Mouse (Mus musculus): Measurements from ENCODE around the gene Pou3f1.
A peak's percentile ranks its signal among the peaks of the same experiment; 100 is the strongest.

Pou3f1 gene

DNA sequence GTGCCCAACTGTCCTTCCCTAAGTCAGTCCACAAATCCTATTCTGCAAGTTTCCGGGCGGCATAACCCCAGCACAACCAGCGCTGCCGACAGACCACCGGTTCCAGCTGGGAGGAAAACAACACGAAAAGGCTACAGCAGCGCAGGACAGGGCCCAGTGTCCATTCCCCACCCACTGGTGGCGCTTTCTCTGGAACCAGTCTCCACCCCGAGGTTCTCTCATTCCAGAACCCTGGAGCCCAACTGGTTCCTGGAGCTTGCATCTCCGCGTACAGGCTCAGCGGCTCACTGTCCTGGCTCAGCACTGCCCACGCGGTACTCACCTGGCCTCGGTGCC lies at the start of gene Pou3f1:
Gene Pou3f1, plus strand, starts transcription at position 290 of the 336 bp plus-strand sequence.
- DNase-seq (ENCODE audit: low spot score in 2 of 2): no peak

DNA sequence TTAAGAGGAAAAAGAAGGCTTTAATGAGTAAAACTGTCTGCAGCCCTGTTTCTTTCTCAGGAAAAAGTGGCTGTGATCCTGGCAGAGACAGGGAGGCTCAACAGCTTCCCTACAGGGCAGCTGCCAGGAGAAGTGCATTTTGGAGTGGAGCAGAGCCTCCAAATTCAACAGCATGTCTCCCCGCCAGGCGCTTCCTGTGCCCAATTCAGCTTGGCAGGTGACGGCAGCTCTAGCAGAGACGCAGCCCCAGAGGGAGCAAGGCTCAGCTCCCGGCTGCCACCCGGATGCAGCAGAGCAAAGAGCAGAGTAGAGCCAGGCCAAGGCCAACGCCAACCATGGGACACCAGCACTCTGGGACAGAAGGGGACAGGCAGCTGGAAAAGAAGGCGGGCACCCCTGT lies 49.4 kb upstream of the Pou3f1 start:
- DNase-seq (ENCODE audit: low spot score in 2 of 2): no peak

DNA sequence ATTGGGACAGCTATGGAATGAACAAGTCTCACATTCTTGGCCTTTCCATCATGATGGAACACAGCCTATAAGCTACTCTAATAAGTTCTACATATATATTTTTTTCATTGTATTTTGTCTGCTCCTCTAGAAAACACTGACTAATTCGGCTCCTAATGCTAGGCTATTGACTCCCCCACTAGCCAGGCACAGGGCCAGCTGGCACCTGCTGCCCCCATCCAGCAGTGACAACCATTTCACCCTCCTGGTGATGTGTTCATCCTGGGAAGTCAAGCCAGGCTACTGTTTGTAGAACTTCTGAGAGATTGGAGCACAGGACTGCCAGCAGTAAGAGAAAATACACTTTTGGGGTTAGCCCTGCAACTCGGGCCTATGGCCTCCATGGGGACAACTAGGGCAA lies 46.5 kb upstream of the Pou3f1 start:
- DNase-seq (ENCODE audit: low spot score in 2 of 2): no peak

DNA sequence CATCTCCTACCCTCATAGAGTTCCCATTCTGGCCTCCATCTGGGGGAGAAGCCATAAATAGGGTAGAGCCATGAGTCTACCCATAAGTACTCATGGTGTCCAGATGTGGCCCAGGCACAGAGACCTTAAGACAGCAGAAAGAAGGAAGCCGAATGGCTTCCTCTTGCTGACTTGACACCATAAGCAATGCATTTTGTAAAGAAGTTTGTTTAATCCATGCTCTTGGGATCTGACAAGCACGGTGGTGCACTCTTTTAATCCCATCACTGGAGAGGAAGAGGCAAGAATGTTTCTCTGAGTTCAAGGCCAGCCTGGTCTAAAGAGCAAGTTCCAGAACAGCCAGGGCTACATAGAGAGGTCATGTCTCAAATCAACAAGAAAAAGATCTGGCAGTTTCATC lies 45.9 kb upstream of the Pou3f1 start, which contains the start of gene 3100002H09Rik:
Gene 3100002H09Rik, minus strand, starts transcription at position 101 of the 400 bp plus-strand sequence.
- no peak for DNase-seq (ENCODE audit: low spot score in 2 of 2)

DNA sequence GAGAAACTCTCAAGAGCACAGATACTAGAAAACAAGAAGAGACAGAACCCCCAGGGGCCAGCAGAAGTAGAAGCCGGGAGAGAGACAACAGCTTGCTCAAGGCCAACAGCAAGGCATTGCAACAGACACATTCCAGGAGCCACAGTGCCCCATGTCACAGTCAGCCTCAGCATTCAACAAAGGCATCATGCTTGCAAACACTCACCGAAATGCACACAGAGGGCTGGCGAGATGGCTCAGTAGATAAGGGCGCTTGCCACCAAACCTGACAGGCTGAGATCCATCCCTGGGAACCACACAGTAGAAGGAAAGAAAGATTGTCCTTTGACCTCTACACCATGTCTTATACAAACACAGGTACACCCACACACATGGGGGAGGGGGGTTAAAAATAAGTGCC lies 44.8 kb upstream of the Pou3f1 start:
- DNase-seq (ENCODE audit: low spot score in 2 of 2): no peak

- no peak for DNase-seq (ENCODE audit: low spot score in 2 of 2)
Measured at GRCm38 (mm10) chr4:124614189-124614588, 42.4 kb upstream of the Pou3f1 start.

DNA sequence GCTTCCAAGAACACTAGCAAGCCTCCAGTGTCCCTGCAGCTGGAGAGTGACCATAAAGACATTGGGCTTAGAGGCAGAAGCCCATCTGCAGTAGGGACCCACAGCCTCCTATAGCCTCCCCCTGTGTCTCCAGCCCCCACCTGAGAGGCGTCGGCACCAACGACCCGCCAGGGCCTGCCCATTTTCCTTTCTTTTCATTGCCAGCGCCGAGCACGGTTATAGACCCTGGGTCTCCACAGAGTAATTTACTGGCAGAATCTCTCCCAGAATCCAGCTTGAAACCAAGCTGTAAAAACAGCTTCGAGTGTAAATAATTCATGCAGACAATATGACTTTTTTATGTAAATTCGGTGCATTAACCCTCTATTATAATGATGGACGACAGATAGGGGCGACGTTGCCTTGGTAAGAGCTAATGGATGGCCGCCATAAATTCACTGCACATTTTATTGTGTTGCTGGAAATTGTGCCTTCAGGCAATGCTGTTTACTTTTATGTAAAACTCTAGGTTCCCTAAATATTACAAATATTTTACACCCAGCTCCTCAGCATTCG lies 41.1 kb upstream of the Pou3f1 start:
- DNase-seq (ENCODE audit: low spot score in 2 of 2): no peak

DNA sequence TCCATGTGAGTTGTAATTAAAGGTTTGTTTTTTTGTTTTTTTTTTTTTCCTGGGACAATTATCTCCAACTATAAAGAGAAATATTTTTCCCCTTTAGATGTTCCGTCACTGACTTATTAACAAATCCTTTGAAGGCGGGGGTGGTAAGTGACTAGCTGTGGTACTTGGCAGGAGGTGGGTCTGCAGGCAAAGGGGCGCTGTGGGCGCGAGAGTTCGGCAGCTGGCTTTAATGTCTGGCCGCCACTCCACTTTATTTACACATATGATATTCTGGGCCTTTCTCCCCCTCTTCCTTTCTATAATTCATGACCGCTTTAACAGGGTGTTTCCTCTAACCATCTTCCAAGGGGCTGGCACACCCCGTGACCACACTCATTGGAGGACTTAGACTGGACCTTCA lies 40.6 kb upstream of the Pou3f1 start:
- DNase-seq (ENCODE audit: low spot score in 2 of 2): no peak

- DNase-seq (ENCODE audit: low spot score in 2 of 2): no peak
Measured at GRCm38 (mm10) chr4:124616636-124617035, 40.0 kb upstream of the Pou3f1 start.

DNA sequence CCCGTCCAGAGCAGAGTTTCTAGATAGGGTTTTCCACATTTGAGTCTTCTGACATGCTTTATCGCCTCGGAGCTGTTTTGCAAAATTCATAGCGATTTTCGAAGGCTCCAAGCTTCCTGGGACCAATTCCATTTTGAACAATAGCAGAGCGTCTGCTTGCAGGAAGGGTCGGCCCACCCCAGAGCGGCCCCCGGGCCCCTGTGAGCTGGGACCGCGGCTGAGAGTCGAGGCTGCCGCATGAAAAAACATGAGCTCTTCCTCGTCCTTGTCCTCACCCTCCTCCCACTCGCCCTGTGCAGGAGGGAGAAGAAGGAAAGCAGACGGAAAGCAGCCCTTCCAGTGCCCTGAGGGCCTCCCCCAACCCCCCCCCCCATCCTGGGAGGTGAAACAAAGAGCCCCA lies 38.0 kb upstream of the Pou3f1 start:
- no peak for DNase-seq (ENCODE audit: low spot score in 2 of 2)

GRCm38 (mm10) chr4:124621406-124621805 lies 35.2 kb upstream of the Pou3f1 start:
- no peak for DNase-seq (ENCODE audit: low spot score in 2 of 2)

DNA sequence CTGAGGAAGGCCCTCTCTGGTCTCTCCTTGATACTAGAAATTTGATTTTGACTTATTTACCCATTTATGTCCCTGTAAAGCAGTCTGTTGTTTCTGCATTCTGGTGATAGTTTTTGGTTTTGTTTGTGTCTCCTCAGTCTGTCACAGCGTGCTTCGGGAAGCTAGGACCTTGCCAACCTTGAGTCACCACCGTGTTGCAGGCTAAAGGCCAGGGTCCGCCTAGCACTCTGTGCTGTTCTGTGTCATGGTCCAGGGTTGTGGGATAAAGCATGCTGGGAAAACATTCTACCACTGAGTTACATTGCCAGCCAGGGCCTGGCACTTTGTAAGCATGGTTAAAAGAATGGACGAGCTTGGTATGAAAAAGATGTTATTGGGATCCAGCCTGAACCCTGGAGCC lies 34.0 kb upstream of the Pou3f1 start:
- DNase-seq (ENCODE audit: low spot score in 2 of 2): no peak

- DNase-seq (ENCODE audit: low spot score in 2 of 2): no peak
Measured at GRCm38 (mm10) chr4:124624111-124624581, 32.5 kb upstream of the Pou3f1 start.

DNA sequence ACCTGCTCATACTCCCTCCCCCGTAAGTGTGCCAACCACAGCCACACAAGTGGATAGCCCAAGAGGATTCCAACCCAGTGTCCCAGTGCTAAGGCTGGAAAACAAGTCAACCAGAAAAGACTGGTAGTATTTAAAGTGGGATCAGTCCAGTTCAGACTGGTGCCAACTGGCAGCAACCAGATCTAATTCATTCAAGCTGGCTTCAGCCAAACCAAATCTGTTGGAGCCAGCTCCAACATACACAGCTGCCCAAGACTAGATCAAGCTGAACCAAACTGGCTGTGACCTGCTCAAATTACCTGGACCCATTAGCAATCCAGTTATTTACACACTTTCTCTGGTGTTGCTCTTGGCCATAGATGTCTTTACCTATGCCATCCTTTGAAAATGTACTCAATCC lies 29.8 kb upstream of the Pou3f1 start:
- no peak for DNase-seq (ENCODE audit: low spot score in 2 of 2)

DNA sequence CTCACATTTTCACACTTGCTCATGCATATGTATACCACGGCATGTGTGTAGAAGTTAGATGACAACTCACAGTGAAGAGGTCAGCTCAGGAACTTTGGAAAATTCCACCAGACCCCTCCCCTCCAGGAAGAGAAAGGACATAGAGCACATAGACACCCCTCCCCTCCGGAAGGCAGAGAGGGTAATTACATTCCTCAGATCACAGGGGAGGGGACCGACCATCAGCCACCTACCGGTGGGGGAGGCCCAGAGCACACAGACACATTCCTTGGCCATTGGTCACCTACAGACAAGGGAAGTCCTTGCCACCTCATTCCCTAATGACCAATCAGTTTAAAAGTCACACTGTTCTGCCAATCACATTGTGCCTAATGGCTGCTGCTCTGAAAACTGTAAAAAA lies 25.2 kb upstream of the Pou3f1 start:
- DNase-seq (ENCODE audit: low spot score in 2 of 2): no peak

DNA sequence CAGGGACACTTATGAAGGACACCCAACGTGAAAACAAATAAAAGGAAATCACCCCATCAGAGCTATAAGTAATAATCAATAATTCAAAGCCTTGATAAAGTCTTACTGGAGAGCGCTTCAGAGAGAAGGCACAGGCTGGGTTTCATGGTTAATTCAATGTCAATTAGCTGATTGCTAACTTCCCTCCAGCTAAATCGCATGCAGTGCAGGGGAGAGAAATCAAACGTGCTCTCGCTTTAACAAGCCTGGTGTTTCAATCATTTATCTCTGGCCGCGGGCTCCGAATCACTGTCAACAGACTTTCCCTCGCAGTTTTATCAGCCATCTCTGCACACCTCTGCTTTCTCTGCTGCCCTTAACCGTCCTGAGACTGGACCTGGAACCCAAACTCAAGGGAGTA lies 23.8 kb upstream of the Pou3f1 start:
- DNase-seq (ENCODE audit: low spot score in 2 of 2): no peak

GRCm38 (mm10) chr4:124633281-124633680 lies 23.3 kb upstream of the Pou3f1 start:
- DNase-seq (ENCODE audit: low spot score in 2 of 2): peak in 1 of 2 experiments; percentile 75

- no peak for DNase-seq (ENCODE audit: low spot score in 2 of 2)
Measured at GRCm38 (mm10) chr4:124639715-124640114, 16.9 kb upstream of the Pou3f1 start.

DNA sequence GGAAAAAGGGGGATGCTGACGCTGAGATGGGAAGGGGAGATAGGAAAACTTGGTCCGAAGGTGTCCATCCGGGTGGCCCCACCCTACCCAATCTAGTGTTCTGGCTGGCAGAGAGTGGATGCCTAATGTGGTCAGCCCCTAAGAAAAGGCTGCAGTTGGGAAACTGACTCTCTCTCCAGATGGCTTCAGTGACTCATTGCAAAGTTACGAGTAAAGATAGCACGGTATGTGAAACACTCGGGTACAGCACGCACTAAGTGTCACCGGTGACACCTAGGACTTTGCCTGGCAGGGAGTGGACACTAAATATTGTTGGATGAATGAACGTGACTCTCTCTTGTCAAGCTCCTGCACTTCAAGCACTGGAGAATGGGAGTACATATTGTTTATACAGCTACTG lies 12.7 kb upstream of the Pou3f1 start:
- no peak for DNase-seq (ENCODE audit: low spot score in 2 of 2)

DNA sequence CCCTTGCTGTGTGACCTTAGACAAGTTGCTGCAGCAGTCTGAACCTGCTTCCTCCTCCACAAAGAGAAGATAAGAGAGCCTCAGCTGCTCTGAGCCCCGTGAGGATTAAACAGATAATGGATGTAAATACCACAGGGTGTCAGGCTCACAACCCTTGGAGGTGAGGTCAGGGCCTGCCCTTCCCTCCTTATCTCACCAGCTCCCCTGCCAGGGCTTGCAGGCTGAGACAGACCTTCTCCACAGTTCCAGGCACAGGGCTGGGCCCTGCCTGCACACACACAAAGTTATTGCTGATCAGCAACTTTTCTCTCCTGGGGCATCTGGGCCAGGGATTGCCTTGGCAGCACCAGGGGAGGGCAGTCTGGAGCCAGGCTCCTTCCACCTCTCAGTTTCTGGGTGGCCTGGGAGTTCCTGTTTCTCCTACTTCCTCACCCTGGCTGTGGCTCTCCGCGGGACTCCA lies 11.6 kb upstream of the Pou3f1 start:
- DNase-seq (ENCODE audit: low spot score in 2 of 2): no peak

DNA sequence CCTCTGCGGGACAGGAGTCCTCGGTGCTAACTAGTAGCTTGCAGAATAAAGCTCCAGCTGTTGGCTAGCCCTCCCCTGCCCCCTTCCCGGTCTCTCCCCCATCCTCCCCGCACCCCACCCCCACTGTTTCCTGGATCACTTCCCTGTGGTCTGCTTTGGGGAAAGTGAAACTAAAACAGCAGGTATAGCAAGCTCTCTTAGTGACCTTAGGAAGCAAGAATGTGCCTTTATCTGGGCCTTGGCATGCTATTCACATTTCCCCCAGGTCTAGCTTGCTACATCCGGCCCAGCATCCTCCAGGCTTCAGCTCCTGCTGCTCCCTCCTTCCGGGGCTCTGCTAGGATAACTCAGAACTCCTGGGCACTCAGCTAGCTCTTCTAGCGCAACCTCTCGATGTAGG lies 10.0 kb upstream of the Pou3f1 start:
- no peak for DNase-seq (ENCODE audit: low spot score in 2 of 2)

GRCm38 (mm10) chr4:124647909-124648308 lies 8.7 kb upstream of the Pou3f1 start:
- DNase-seq (ENCODE audit: low spot score in 2 of 2): no peak

DNA sequence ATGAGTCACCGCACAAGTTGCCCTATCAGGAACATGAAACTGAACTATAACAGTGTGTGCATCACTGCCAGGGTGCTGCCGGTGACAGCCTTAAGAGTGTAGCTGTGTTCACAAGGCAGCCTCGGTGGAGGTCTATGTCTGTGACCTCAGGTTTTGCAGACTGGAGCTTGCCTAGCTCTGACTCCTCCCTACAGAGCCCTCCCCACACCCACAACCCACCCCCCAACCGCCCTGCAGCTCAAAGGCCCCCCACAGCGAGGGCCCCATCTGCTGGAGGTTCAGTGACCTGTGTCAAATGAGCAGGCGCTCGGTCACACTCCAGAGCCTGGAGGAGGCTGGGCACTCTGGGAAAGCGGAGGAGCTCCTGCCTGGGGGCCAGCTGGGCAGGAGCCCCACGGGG lies 3.7 kb upstream of the Pou3f1 start:
- no peak for DNase-seq (ENCODE audit: low spot score in 2 of 2)
